Mouse (Mus musculus): ENCODE results near the gene Olfml2a. TPM values are rescaled to one million over a fixed set of nuclear protein-coding genes. Genes with fewer than 3 reads are reported as not detected.

Gene Olfml2a
- total RNA-seq (2021) = 1 to 10 TPM; 4.5 to 4.6 TPM

- intact Hi-C loops (cut with DNase I) = no loop called here
- peak; percentile 71 to 80 for DNase-seq
These were observed at the start of gene Olfml2a for GRCm38 (mm10) chr2:38931851-38932667. Olfml2a (plus strand) TSS chr2:38931978.

- no peak for DNase-seq
- intact Hi-C loops (cut with DNase I) = no loop called here
These were observed 28.9 kb upstream of the Olfml2a start for GRCm38 (mm10) chr2:38902866-38903265.

GRCm38 (mm10) chr2:38904290-38904689, 27.5 kb upstream of the Olfml2a start:
- intact Hi-C loops (cut with DNase I) = no loop called here
- no peak for DNase-seq

GRCm38 (mm10) chr2:38906097-38906496, 25.7 kb upstream of the Olfml2a start:
- peak; percentile 17 to 24 for DNase-seq
- intact Hi-C loops (cut with DNase I) = no loop called here

GRCm38 (mm10) chr2:38908604-38909003, 23.2 kb upstream of the Olfml2a start:
- intact Hi-C loops (cut with DNase I) = no loop called here
- DNase-seq = no peak

GRCm38 (mm10) chr2:38914517-38914916, 17.3 kb upstream of the Olfml2a start:
- no peak for DNase-seq
- intact Hi-C loops (cut with DNase I) = no loop called here

- no peak for DNase-seq
- intact Hi-C loops (cut with DNase I) = no loop called here
These were observed 16.8 kb upstream of the Olfml2a start for GRCm38 (mm10) chr2:38914965-38915364.

- DNase-seq = no peak
- intact Hi-C loops (cut with DNase I) = no loop called here
These were observed 14.7 kb upstream of the Olfml2a start for GRCm38 (mm10) chr2:38916947-38917691.

GRCm38 (mm10) chr2:38921374-38921773, 10.4 kb upstream of the Olfml2a start:
- intact Hi-C loops (cut with DNase I) = loop anchor here (10.0 kb wide), 2 partner anchors 273 to 303 kb away; partner anchors contain the start of genes Ppp6c and Scai
- no peak for DNase-seq

- no peak for DNase-seq
- intact Hi-C loops (cut with DNase I) = loop anchor here (10.0 kb wide), 2 partner anchors 271 to 301 kb away; partner anchors contain the start of genes Ppp6c and Scai
These were observed 8.3 kb upstream of the Olfml2a start for GRCm38 (mm10) chr2:38923471-38923870.

GRCm38 (mm10) chr2:38923911-38924310, 7.9 kb upstream of the Olfml2a start:
- DNase-seq = no peak

GRCm38 (mm10) chr2:38924571-38924970, 7.2 kb upstream of the Olfml2a start:
- DNase-seq = no peak
- intact Hi-C loops (cut with DNase I) = loop anchor here (10.0 kb wide), 2 partner anchors 270 to 300 kb away; partner anchors contain the start of genes Ppp6c and Scai

More at GRCm38 (mm10) chr2:38923911-38924310, 7.9 kb upstream of the Olfml2a start:
- intact Hi-C loops (cut with DNase I) = loop anchor here (10.0 kb wide), 2 partner anchors 271 to 301 kb away; partner anchors contain the start of genes Ppp6c and Scai

- no peak for DNase-seq
- intact Hi-C loops (cut with DNase I) = loop anchor here (5.0 to 10.0 kb wide), 3 partner anchors 142 to 299 kb away; partner anchors contain the start of genes Golga1, Ppp6c and Scai
These were observed 6.4 kb upstream of the Olfml2a start for GRCm38 (mm10) chr2:38925171-38926080.

GRCm38 (mm10) chr2:38926145-38926891, 5.5 kb upstream of the Olfml2a start:
- DNase-seq = peak; percentile 91 to 94
- intact Hi-C loops (cut with DNase I) = loop anchor here (5.0 to 10.0 kb wide), 3 partner anchors 141 to 298 kb away; partner anchors contain the start of genes Golga1, Ppp6c and Scai

GRCm38 (mm10) chr2:38927115-38927979, 4.4 kb upstream of the Olfml2a start, which contains the start of gene Nr6a1:
Nr6a1 (minus strand) TSS chr2:38927688.
- peak; percentile 75 to 76 for DNase-seq
- intact Hi-C loops (cut with DNase I) = loop anchor here (1.0 to 10.0 kb wide), 4 partner anchors 71 to 297 kb away; partner anchors contain the start of genes Golga1, Ppp6c and Scai

GRCm38 (mm10) chr2:38930269-38930668, 1.5 kb upstream of the Olfml2a start:
- no peak for DNase-seq
- intact Hi-C loops (cut with DNase I) = no loop called here

- intact Hi-C loops (cut with DNase I) = no loop called here
- DNase-seq = no peak
These were observed 2.2 kb downstream of the Olfml2a start for GRCm38 (mm10) chr2:38933931-38934330.

GRCm38 (mm10) chr2:38934936-38935335, 3.2 kb downstream of the Olfml2a start:
- intact Hi-C loops (cut with DNase I) = no loop called here
- DNase-seq = no peak

Measured in heart, postnatal 36 days (tissue).